Mouse (Mus musculus) heart, postnatal 0 days (tissue): ENCODE measurements at regions not wholly inside any gene's neighbourhood (a gene's known extent, or its start where the extent isn't known, plus 50 kb on each side); places are given as distances from the start of the nearest gene placed in this dataset.

Source experiments
- CTCF ChIP-seq: IDR thresholded peaks from 2 replicates; pipeline ENCODE4 v1.5.1; 2016; ENCODE audit warnings: antibody characterized with exemption, control low read depth, low read depth
- EP300 ChIP-seq: IDR thresholded peaks from 2 replicates; pipeline ENCODE4 v1.6.1; 2016; ENCODE audit warnings: antibody characterized with exemption, low read depth

GRCm38 (mm10) chr12:110077211-110077884 lies 201.5 kb upstream of the Dio3 start:
- TF ChIP-seq CTCF (no peak), EP300 (no peak)
